In the genomic region with DNA sequence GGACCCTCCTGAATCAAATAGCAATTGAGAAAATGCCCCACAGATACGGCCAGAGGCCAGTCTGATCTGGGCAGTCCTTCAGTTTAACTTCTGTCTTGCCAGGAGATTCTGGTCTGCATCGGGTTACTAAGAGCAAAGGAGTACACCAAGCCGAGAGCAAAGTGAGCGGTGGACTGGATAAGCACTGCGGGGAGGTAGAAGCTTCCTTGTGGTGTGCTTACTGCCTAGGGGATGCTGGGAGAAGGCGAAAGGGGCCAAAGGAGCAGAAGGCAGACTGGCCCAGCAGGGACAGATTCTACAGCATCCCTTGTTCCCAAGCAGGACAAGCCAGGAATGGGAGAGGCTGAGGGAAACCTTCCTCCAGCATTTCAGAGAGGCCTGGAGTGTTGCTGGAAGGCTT, we compare ENCODE assay signal across 15 mouse cellular contexts. TPM values are rescaled to one million over a fixed set of nuclear protein-coding genes. Genes with fewer than 3 reads are reported as not detected.
DNase-seq lines count a peak whose midpoint lies in the region; ATAC-seq and TF ChIP-seq lines count a peak whose summit lies in the region.
"Had no signal": no experiment of that assay in that cellular context is flagged by ENCODE, and none has a peak within 500 bp of the region (broad histone marks: within the 10 kb centered on the region; RNA-seq: fewer than 3 reads in every experiment).

No protein-coding gene starts in this region.

- H3K27me3 ChIP-seq in intestine, embryonic 15.5 days (replicated peaks), result no peaks in the 10 kb centered on the region
- H3K27me3 ChIP-seq in intestine, postnatal 0 days (replicated peaks; ENCODE audit: control insufficient read depth, insufficient read depth, low read length), result no peaks in the 10 kb centered on the region
- H3K27me3 ChIP-seq in lung, postnatal 0 days (replicated peaks; ENCODE audit: insufficient read depth, low read length), result no peaks in the 10 kb centered on the region
- no peaks in the 10 kb centered on the region for H3K27me3 ChIP-seq in stomach, postnatal 0 days (ENCODE audit: control insufficient read depth, insufficient read depth, low read length)
- no peaks in the 10 kb centered on the region for H3K27me3 ChIP-seq in midbrain, embryonic 11.5 days (ENCODE audit: control insufficient read depth, insufficient read depth, low read length)
- H3K27me3 ChIP-seq: midbrain, embryonic 12.5 days; neural tube, embryonic 15.5 days had no signal

- H3K9ac ChIP-seq in intestine, embryonic 15.5 days, result no peak overlapping the region
- H3K9ac ChIP-seq in intestine, postnatal 0 days (ENCODE audit: low read depth, low read length), result no peak overlapping the region
- no peak overlapping the region for H3K9ac ChIP-seq in lung, postnatal 0 days (replicated peaks; ENCODE audit: low read depth)
- no peak overlapping the region for H3K9ac ChIP-seq in stomach, postnatal 0 days (ENCODE audit: low read length)
- no peak overlapping the region for H3K9ac ChIP-seq in midbrain, embryonic 11.5 days (ENCODE audit: low read length)
- H3K9ac ChIP-seq: midbrain, embryonic 12.5 days; neural tube, embryonic 15.5 days had no signal

- no peak for ATAC-seq in intestine, embryonic 15.5 days
- no peak for ATAC-seq in intestine, postnatal 0 days
- ATAC-seq in lung, postnatal 0 days, result no peak
- no peak for ATAC-seq in stomach, postnatal 0 days (ENCODE audit: low FRiP score, low TSS enrichment)
- no peak for ATAC-seq in midbrain, embryonic 11.5 days (ENCODE audit: low FRiP score)
- ATAC-seq: forebrain, embryonic 14.5 days; hindbrain, embryonic 16.5 days had no signal

- no peak for TF ChIP-seq CTCF in gastrocnemius, adult 2 months (IDR thresholded peaks at IDR 0.05)
- no peak for TF ChIP-seq CTCF in intestine, postnatal 0 days (IDR thresholded peaks at IDR 0.05; ENCODE audit: low read depth)
- no peak for TF ChIP-seq CTCF in lung, postnatal 0 days (IDR thresholded peaks at IDR 0.05)
- TF ChIP-seq CTCF in lung, adult 2 months (IDR thresholded peaks at IDR 0.05; ENCODE audit: insufficient read depth, low read length), result no peak
- TF ChIP-seq CTCF in stomach, postnatal 0 days (IDR thresholded peaks at IDR 0.05; ENCODE audit: low read depth), result no peak

- no peak for TF ChIP-seq EP300 in lung, postnatal 0 days (IDR thresholded peaks at IDR 0.05)
- TF ChIP-seq EP300 in stomach, postnatal 0 days (optimal IDR thresholded peaks at IDR 0.05), result no peak

- no peaks in the 10 kb centered on the region for H3K9me3 ChIP-seq in intestine, embryonic 15.5 days
- no peaks in the 10 kb centered on the region for H3K9me3 ChIP-seq in intestine, postnatal 0 days (ENCODE audit: control insufficient read depth)
- H3K9me3 ChIP-seq in lung, postnatal 0 days (ENCODE audit: low read length), result no peaks in the 10 kb centered on the region
- no peaks in the 10 kb centered on the region for H3K9me3 ChIP-seq in stomach, postnatal 0 days (ENCODE audit: control insufficient read depth, low read length)
- no peaks in the 10 kb centered on the region; the same call in 1 of the 2 replicates for H3K9me3 ChIP-seq in midbrain, embryonic 11.5 days (ENCODE audit: control insufficient read depth, low read length)
- H3K9me3 ChIP-seq: midbrain, embryonic 12.5 days; neural tube, embryonic 15.5 days had no signal

- H3K4me1 ChIP-seq in intestine, embryonic 15.5 days (replicated peaks), result no peaks in the 10 kb centered on the region
- H3K4me1 ChIP-seq in intestine, postnatal 0 days (replicated peaks; ENCODE audit: control insufficient read depth, insufficient read depth, low read length), result no peaks in the 10 kb centered on the region
- H3K4me1 ChIP-seq in lung, postnatal 0 days (ENCODE audit: insufficient read depth, low read depth, low read length), result no peaks in the 10 kb centered on the region
- H3K4me1 ChIP-seq in lung, adult 2 months (ENCODE audit: control insufficient read depth, insufficient read depth, low read length), result peaks cover 7% of the 10 kb centered on the region
- H3K4me1 ChIP-seq in stomach, postnatal 0 days (replicated peaks; ENCODE audit: control insufficient read depth, insufficient read depth), result no peaks in the 10 kb centered on the region
- no peaks in the 10 kb centered on the region for H3K4me1 ChIP-seq in midbrain, embryonic 11.5 days (ENCODE audit: control insufficient read depth, insufficient read depth, low read length)
- H3K4me1 ChIP-seq: midbrain, embryonic 12.5 days; neural tube, embryonic 15.5 days had no signal

- H3K36me3 ChIP-seq in intestine, embryonic 15.5 days, result peaks cover 4% of the 10 kb centered on the region; the same call in 1 of the 2 replicates
- peaks cover 4% of the 10 kb centered on the region; the same call in 1 of the 2 replicates for H3K36me3 ChIP-seq in intestine, postnatal 0 days (ENCODE audit: control insufficient read depth, insufficient read depth)
- H3K36me3 ChIP-seq in lung, postnatal 0 days (ENCODE audit: insufficient read depth, low read length), result no peaks in the 10 kb centered on the region
- H3K36me3 ChIP-seq in stomach, postnatal 0 days (ENCODE audit: control insufficient read depth, insufficient read depth, low read length), result no peaks in the 10 kb centered on the region
- no peaks in the 10 kb centered on the region for H3K36me3 ChIP-seq in midbrain, embryonic 11.5 days (ENCODE audit: control insufficient read depth, insufficient read depth, low read length)
- H3K36me3 ChIP-seq: midbrain, embryonic 12.5 days; neural tube, embryonic 15.5 days had no signal

- peak overlapping the region; percentile 81 for H3K27ac ChIP-seq in gastrocnemius, adult 2 months
- H3K27ac ChIP-seq in intestine, embryonic 15.5 days, result 0 out of 2 replicates have a peak overlapping the region, but pooled peaks have one; percentile 25
- H3K27ac ChIP-seq in intestine, postnatal 0 days (ENCODE audit: low read depth, low read length), result no peak overlapping the region
- H3K27ac ChIP-seq in lung, postnatal 0 days (ENCODE audit: low read length), result peak overlapping the region; percentile 79
- 0 out of 2 replicates have a peak overlapping the region, but pooled peaks have one; percentile 36 for H3K27ac ChIP-seq in stomach, postnatal 0 days (replicated peaks)
- H3K27ac ChIP-seq in midbrain, embryonic 11.5 days (ENCODE audit: low read depth, low read length), result no peak overlapping the region
- H3K27ac ChIP-seq: midbrain, embryonic 12.5 days; neural tube, embryonic 15.5 days had no signal

- no peak overlapping the region; the same call in 1 of the 2 replicates for H3K4me3 ChIP-seq in gastrocnemius, adult 2 months
- no peak overlapping the region for H3K4me3 ChIP-seq in intestine, embryonic 15.5 days (replicated peaks)
- H3K4me3 ChIP-seq in intestine, postnatal 0 days (ENCODE audit: low read depth, low read length), result no peak overlapping the region
- no peak overlapping the region for H3K4me3 ChIP-seq in lung, postnatal 0 days (ENCODE audit: low read depth, low read length)
- no peak overlapping the region for H3K4me3 ChIP-seq in lung, adult 2 months (replicated peaks; ENCODE audit: extremely low read depth, low read depth, low read length)
- no peak overlapping the region for H3K4me3 ChIP-seq in stomach, postnatal 0 days (ENCODE audit: low read depth, low read length)
- H3K4me3 ChIP-seq in midbrain, embryonic 11.5 days (ENCODE audit: low read depth, low read length), result no peak overlapping the region
- H3K4me3 ChIP-seq: midbrain, embryonic 12.5 days; neural tube, embryonic 15.5 days had no signal

- WGBS in intestine, embryonic 15.5 days, result 75% methylated on average over 6 of the region's 6 CpGs
- WGBS in intestine, postnatal 0 days, result 82% methylated on average over 6 of the region's 6 CpGs
- WGBS in lung, postnatal 0 days, result 67% methylated on average over 6 of the region's 6 CpGs
- WGBS in lung, adult 2 months, result 71% methylated on average over 6 of the region's 6 CpGs
- WGBS in stomach, postnatal 0 days, result 74% methylated on average over 6 of the region's 6 CpGs
- WGBS in midbrain, embryonic 11.5 days, result 75% methylated on average over 6 of the region's 6 CpGs

- no peak overlapping the region for H3K4me2 ChIP-seq in intestine, embryonic 15.5 days (replicated peaks)
- no peak overlapping the region for H3K4me2 ChIP-seq in intestine, postnatal 0 days (replicated peaks; ENCODE audit: low read depth)
- H3K4me2 ChIP-seq in lung, postnatal 0 days (replicated peaks; ENCODE audit: low read depth, low read length), result no peak overlapping the region
- H3K4me2 ChIP-seq in stomach, postnatal 0 days (replicated peaks; ENCODE audit: low read depth), result no peak overlapping the region
- H3K4me2 ChIP-seq in midbrain, embryonic 11.5 days, result no peak overlapping the region
- H3K4me2 ChIP-seq: midbrain, embryonic 12.5 days; neural tube, embryonic 15.5 days had no signal

- intact Hi-C loops in gastrocnemius, adult 2 months (cut with DNase I), result no loop called here

- DNase-seq in gastrocnemius, adult 2 months, result no peak
- DNase-seq in gastrocnemius, adult 8-10 months (ENCODE audit: low spot score in 2 of 2), result no peak
- no peak for DNase-seq in lung, postnatal 0 days (ENCODE audit: low spot score)
- DNase-seq in lung, adult 2 months, result no peak
- DNase-seq in stomach, postnatal 0 days (ENCODE audit: low spot score), result no peak
- DNase-seq in midbrain, embryonic 11.5 days (ENCODE audit: low spot score, missing footprints), result no peak
- DNase-seq: liver; retina, postnatal 1 day; thymus, postnatal 25 days had no signal

- TF ChIP-seq POLR2A in lung, adult 2 months (IDR thresholded peaks at IDR 0.05; ENCODE audit: borderline replicate concordance, extremely low read depth, low read depth, low read length), result no peak

RNA-seq across cellular contexts. Expression of a gene that starts 42.8 kb away (rescaled TPM):
- under 1 TPM; 0.71 to 0.95 TPM for total RNA-seq in gastrocnemius, adult 2 months (2021)
- 1 to 10 TPM in 1 of 4 experiments, under 1 TPM in 3; 0.56 to 1.4 (median 0.73) TPM for total RNA-seq in gastrocnemius, adult 8-10 months (2022)
- polyA plus RNA-seq in intestine, embryonic 15.5 days (2015; fragmentation: Nextera tagmentation; extraction: Ambion mirVana), result 16.8 and 19.6 TPM in 2 replicates
- polyA plus RNA-seq in intestine, postnatal 0 days (2015; fragmentation: Nextera tagmentation; extraction: Ambion mirVana), result 18.7 and 20.8 TPM in 2 replicates
- polyA plus RNA-seq in lung, postnatal 0 days (2015; fragmentation: Nextera tagmentation; extraction: Ambion mirVana), result 29.5 and 32.0 TPM in 2 replicates
- 8.6 and 15.3 TPM in 2 replicates for polyA plus RNA-seq in lung, adult 2 months (2012; rRNA removed)
- 13.5 and 15.4 TPM in 2 replicates for polyA plus RNA-seq in stomach, postnatal 0 days (2015; fragmentation: Nextera tagmentation; extraction: Ambion mirVana)
- 2.4 and 2.7 TPM in 2 replicates for polyA plus RNA-seq in midbrain, embryonic 11.5 days (2014; fragmentation: Nextera tagmentation; extraction: Ambion mirVana)

Comparison
In these comparisons a context has a peak if more than half of its experiments do, and no peak if none do; other contexts are left out.
1. H3K27ac ChIP-seq: peak in gastrocnemius, adult 2 months (single experiment), intestine, embryonic 15.5 days (single experiment), lung, postnatal 0 days (single experiment) and stomach, postnatal 0 days (single experiment); none in intestine, postnatal 0 days (single experiment) and midbrain, embryonic 11.5 days (single experiment).